Mouse (Mus musculus): Measurements from ENCODE around the gene Polr3f. TPM values are rescaled to one million over a fixed set of nuclear protein-coding genes. Genes with fewer than 3 reads are reported as not detected.

The Polr3f gene
- total RNA-seq, 2 experiments from 2014 or later = 8.8 to 9.4 TPM

Other genes with a start within 250 kb of the Polr3f start
- gene Ovol2, start 195.6 kb upstream of the Polr3f start, total RNA-seq (2021) = not detected
- 10 to 100 TPM; 16.9 to 20.9 TPM for gene Kat14, start 158.7 kb upstream of the Polr3f start, total RNA-seq (2021)
- 1 to 10 TPM; 5.8 to 6.5 TPM for gene Pet117, start 158.7 kb upstream of the Polr3f start, total RNA-seq (2021)
- gene Dzank1, start 304 bp upstream of the Polr3f start, total RNA-seq (2021) = under 1 TPM; 0.13 to 0.49 TPM
- 1 to 10 TPM; 5.2 to 6.1 TPM for gene Rbbp9, start 23.2 kb downstream of the Polr3f start, total RNA-seq (2021)
- 10 to 100 TPM; 10.5 to 13.4 TPM for gene Sec23b, start 28.5 kb downstream of the Polr3f start, total RNA-seq (2021)
- gene Smim26, start 66.3 kb downstream of the Polr3f start, total RNA-seq (2021) = 10 to 100 TPM; 69.8 to 69.9 TPM
- 10 to 100 TPM in 1 of 2 experiments, 1 to 10 TPM in 1; 8.4 to 11.7 TPM for gene Dtd1, start 72.2 kb downstream of the Polr3f start, total RNA-seq (2021)

All from gastrocnemius, postnatal 25 days (tissue).